Mouse (Mus musculus): ENCODE results near the gene Esam.

DNA sequence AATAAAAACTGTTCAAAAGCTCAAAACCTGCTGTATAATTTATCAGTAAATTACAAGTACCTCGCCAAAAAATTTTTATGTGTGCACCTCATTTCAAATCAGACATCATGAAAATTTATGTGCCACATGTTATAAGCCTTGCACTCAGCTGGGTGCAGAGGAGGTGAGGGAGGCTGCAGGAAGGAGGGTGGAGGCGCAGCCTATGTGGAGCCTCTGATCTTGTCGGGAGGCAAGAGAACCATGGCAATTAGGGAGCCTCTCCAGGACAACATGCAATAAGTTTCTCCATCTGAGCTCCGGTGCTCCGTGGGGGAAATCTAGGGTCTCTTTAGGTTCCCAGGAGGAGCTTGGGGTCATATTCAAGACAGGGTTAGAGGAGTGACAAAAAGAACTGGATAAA lies 39.6 kb downstream of the Esam start:
- TF ChIP-seq GATA1 (IDR thresholded peaks at IDR 0.05; ENCODE audit: borderline replicate concordance, low read length) = no peak
- no peak for TF ChIP-seq FLI1 (IDR thresholded peaks at IDR 0.05; ENCODE audit: low read length)

Measured in megakaryocyte, embryonic 14.5 days (primary cell).